Mouse (Mus musculus) neural tube, embryonic 14.5 days (tissue): ENCODE data around the gene Ift46. TPM values are rescaled to one million over a fixed set of nuclear protein-coding genes. Genes with fewer than 3 reads are reported as not detected.

Source experiments
- ATAC-seq: fragments of 200-750 bp; cut with Nextera tagmentation; 2 replicates; pipeline ENCODE4 v1.8.0; 2017; ENCODE audit warnings: low read depth, mild to moderate bottlenecking, moderate TSS enrichment, moderate library complexity
- H3K27ac ChIP-seq: fragments of 300-500 bp; sonication (generic); 2 replicates; pipeline ENCODE4 v1.5.1; 2014; ENCODE audit warnings: low read depth, mild to moderate bottlenecking, control low read depth, low read length, moderate library complexity, mixed read lengths
- H3K27me3 ChIP-seq: fragments of 300-500 bp; sonication (generic); 2 replicates; pipeline ENCODE4 v1.6.1; 2014; ENCODE audit warnings: low read length; ENCODE audit not compliant: control insufficient read depth, insufficient read depth
- H3K36me3 ChIP-seq: fragments of 300-500 bp; sonication (generic); 2 replicates; pipeline ENCODE4 v1.6.1; 2014; ENCODE audit warnings: low read length, mixed read lengths; ENCODE audit not compliant: control insufficient read depth, insufficient read depth
- H3K4me1 ChIP-seq: fragments of 300-500 bp; sonication (generic); 2 replicates; pipeline ENCODE4 v1.6.1; 2014; ENCODE audit warnings: low read length; ENCODE audit not compliant: control insufficient read depth, insufficient read depth
- H3K4me2 ChIP-seq: fragments of 300-500 bp; sonication (generic); 2 replicates; pipeline ENCODE4 v1.6.1; 2014; ENCODE audit warnings: mild to moderate bottlenecking, low read depth, low read length, control low read depth
- H3K4me3 ChIP-seq: fragments of 300-500 bp; sonication (generic); 2 replicates; pipeline ENCODE4 v1.5.1; 2014; ENCODE audit warnings: low read depth, low read length, control low read depth, mixed read lengths
- H3K9ac ChIP-seq: fragments of 300-500 bp; sonication (generic); replicated peaks from 2 replicates; pipeline ENCODE4 v1.6.1; 2014; ENCODE audit warnings: low read depth, mild to moderate bottlenecking, control low read depth, low read length, mixed read lengths
- H3K9me3 ChIP-seq: fragments of 300-500 bp; sonication (generic); 2 replicates; pipeline ENCODE4 v1.6.1; 2016; ENCODE audit warnings: low read length; ENCODE audit not compliant: control insufficient read depth
- WGBS: fragments of 180-500 bp; shearing (Covaris S2); extraction: QIAGEN DNeasy Blood & Tissue Kit; methylation state at CpG from one replicate; pipeline ENCODE4 v1.1.7; 2014; 5-methylcytosine and 5-hydroxymethylcytosine counted together
- polyA plus RNA-seq: library from polyadenylated mRNA; unstranded; fragments of >200 nt; fragmentation: Nextera tagmentation; extraction: Ambion mirVana; gene quantifications from 2 replicates; pipeline ENCODE4 v1.2.1, GENCODE M21; 2014

The Ift46 gene
- polyA plus RNA-seq, 1 experiment from 2014 or later = 170 TPM

- no peak overlapping the region for H3K27ac ChIP-seq
- no peak overlapping the region for H3K9ac ChIP-seq
- H3K27me3 ChIP-seq = no peaks in the 10 kb centered on the region
- H3K4me3 ChIP-seq = no peak overlapping the region
- no peaks in the 10 kb centered on the region for H3K4me1 ChIP-seq
- no peaks in the 10 kb centered on the region for H3K9me3 ChIP-seq
- no peak for ATAC-seq
- WGBS = 96% methylated on average over 8 of the region's 8 CpGs
- no peak overlapping the region for H3K4me2 ChIP-seq
- H3K36me3 ChIP-seq = peaks cover 96% of the 10 kb centered on the region
Measured at GRCm38 (mm10) chr9:44814179-44814578, 46.5 kb downstream of the Ift46 start.

- H3K27me3 ChIP-seq = no peaks in the 10 kb centered on the region
- WGBS = 89% methylated on average over 5 of the region's 5 CpGs
Measured at GRCm38 (mm10) chr9:44817522-44817921, 49.8 kb downstream of the Ift46 start.

GRCm38 (mm10) chr9:44819920-44820827 is 52.5 kb downstream of the Ift46 start:
- WGBS = 94% methylated on average over 15 of the region's 15 CpGs
- Histone ChIP-seq H3K27me3 (no peaks in the 10 kb centered on the region), H3K4me2 (no peak overlapping the region), H3K4me3 (no peak overlapping the region), H3K27ac (no peak overlapping the region), H3K36me3 (peaks cover 97% of the 10 kb centered on the region), H3K4me1 (no peaks in the 10 kb centered on the region), H3K9me3 (no peaks in the 10 kb centered on the region), H3K9ac (no peak overlapping the region)
- no peak for ATAC-seq

More at GRCm38 (mm10) chr9:44817522-44817921, 49.8 kb downstream of the Ift46 start:
- Histone ChIP-seq H3K4me3 (no peak overlapping the region), H3K4me2 (no peak overlapping the region), H3K36me3 (peaks cover 98% of the 10 kb centered on the region), H3K27ac (no peak overlapping the region), H3K4me1 (no peaks in the 10 kb centered on the region), H3K9me3 (no peaks in the 10 kb centered on the region), H3K9ac (no peak overlapping the region)
- ATAC-seq = no peak

GRCm38 (mm10) chr9:44826660-44827059 is 59.0 kb downstream of the Ift46 start:
- 93% methylated on average over 7 of the region's 7 CpGs for WGBS
- Histone ChIP-seq H3K27me3 (no peaks in the 10 kb centered on the region), H3K4me1 (no peaks in the 10 kb centered on the region), H3K9me3 (no peaks in the 10 kb centered on the region), H3K4me3 (no peak overlapping the region), H3K27ac (no peak overlapping the region), H3K4me2 (no peak overlapping the region), H3K9ac (no peak overlapping the region), H3K36me3 (peaks cover 89% of the 10 kb centered on the region)
- no peak for ATAC-seq

DNA sequence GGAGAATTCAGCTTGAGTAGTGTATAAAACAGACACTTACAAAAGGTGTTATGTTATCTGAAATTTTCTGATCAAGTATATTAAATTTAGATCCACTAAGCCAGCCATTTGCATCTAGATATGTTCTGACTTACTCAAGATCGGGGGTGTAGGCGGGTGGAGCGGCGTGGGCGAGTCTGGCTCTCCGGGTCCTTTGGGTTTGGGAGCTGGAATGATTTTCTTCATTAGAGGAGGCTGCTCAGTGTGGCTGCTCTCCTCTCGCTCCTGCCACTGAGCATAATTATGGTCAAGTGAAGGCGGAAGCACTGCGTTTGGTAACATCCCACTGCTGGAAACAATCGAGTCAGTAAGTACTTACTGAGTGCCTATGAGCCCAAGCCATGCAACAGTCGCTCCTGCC is 61.2 kb downstream of the Ift46 start:
- Histone ChIP-seq H3K27me3 (no peaks in the 10 kb centered on the region), H3K9ac (no peak overlapping the region), H3K4me3 (no peak overlapping the region), H3K4me2 (no peak overlapping the region), H3K27ac (no peak overlapping the region), H3K36me3 (peaks cover 85% of the 10 kb centered on the region), H3K4me1 (no peaks in the 10 kb centered on the region), H3K9me3 (no peaks in the 10 kb centered on the region)
- WGBS = 95% methylated on average over 11 of the region's 11 CpGs
- no peak for ATAC-seq

GRCm38 (mm10) chr9:44830506-44830905 is 62.8 kb downstream of the Ift46 start:
- Histone ChIP-seq H3K27ac (no peak overlapping the region), H3K4me1 (no peaks in the 10 kb centered on the region), H3K9me3 (no peaks in the 10 kb centered on the region), H3K36me3 (peaks cover 85% of the 10 kb centered on the region), H3K9ac (no peak overlapping the region), H3K4me2 (no peak overlapping the region), H3K27me3 (no peaks in the 10 kb centered on the region), H3K4me3 (no peak overlapping the region)
- no peak for ATAC-seq
- 84% methylated on average over 2 of the region's 2 CpGs for WGBS

DNA sequence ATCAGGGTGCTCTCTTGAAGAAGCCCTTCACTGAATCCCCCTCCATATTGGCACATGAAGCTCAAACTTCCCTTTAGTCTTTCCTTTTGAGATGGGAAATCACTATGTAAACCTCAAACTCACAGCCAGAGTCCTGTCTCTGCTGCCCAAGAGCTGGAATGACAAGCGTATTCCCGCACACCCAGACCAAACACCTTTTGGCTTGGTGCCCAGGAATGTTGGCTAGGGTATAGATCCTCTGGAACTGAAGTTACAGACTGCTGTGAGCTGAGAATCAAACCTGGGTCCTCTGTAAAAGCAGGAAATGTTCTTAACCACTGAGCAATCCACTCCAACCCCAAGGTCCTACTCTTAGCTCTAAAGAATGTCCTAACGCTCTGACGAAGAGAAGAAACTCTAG is 64.6 kb downstream of the Ift46 start:
- Histone ChIP-seq H3K4me2 (no peak overlapping the region), H3K27ac (no peak overlapping the region), H3K9me3 (no peaks in the 10 kb centered on the region), H3K27me3 (no peaks in the 10 kb centered on the region), H3K36me3 (peaks cover 78% of the 10 kb centered on the region), H3K9ac (no peak overlapping the region), H3K4me1 (no peaks in the 10 kb centered on the region), H3K4me3 (no peak overlapping the region)
- ATAC-seq = no peak
- WGBS = 80% methylated on average over 4 of the region's 4 CpGs

DNA sequence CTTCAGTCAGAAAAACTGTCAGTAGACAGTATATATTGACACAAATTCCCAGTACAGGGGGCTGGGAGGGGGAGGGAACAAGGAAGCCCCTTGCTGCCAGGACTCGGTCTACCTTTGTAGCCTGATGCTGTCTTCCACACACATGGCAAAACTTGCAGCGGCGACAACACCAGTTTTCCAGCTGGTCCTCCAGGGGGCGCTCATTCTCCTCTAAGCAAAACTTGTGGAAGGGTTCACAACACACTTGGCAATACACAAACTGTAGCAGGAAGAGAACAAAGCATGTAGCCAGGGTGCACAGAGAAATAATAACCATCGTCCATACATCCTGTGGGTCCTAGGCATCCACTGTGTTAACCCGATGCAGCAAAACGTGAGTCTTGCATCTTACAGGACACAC is 68.7 kb downstream of the Ift46 start:
- no peaks in the 10 kb centered on the region for H3K9me3 ChIP-seq
- peaks cover 76% of the 10 kb centered on the region for H3K36me3 ChIP-seq
- H3K4me1 ChIP-seq = no peaks in the 10 kb centered on the region
- no peak overlapping the region for H3K4me2 ChIP-seq
- no peak overlapping the region for H3K4me3 ChIP-seq
- no peaks in the 10 kb centered on the region for H3K27me3 ChIP-seq
- ATAC-seq = no peak
- no peak overlapping the region for H3K27ac ChIP-seq
- WGBS = 52% methylated on average over 7 of the region's 7 CpGs
- no peak overlapping the region for H3K9ac ChIP-seq

GRCm38 (mm10) chr9:44841241-44841640 is 73.5 kb downstream of the Ift46 start:
- WGBS = 88% methylated on average over 10 of the region's 10 CpGs

More at GRCm38 (mm10) chr9:44841241-44841640, 73.5 kb downstream of the Ift46 start:
- ATAC-seq = no peak
- H3K27ac ChIP-seq = no peak overlapping the region
- H3K27me3 ChIP-seq = no peaks in the 10 kb centered on the region
- no peak overlapping the region for H3K9ac ChIP-seq
- no peak overlapping the region for H3K4me2 ChIP-seq
- H3K36me3 ChIP-seq = peaks cover 83% of the 10 kb centered on the region
- no peak overlapping the region for H3K4me3 ChIP-seq
- no peaks in the 10 kb centered on the region for H3K9me3 ChIP-seq
- no peaks in the 10 kb centered on the region for H3K4me1 ChIP-seq
